Mouse (Mus musculus) olfactory bulb, adult 2 months (tissue): ENCODE data around the gene Alkbh3.

Source experiments
- CTCF ChIP-seq: fragments of 200-500 bp; IDR thresholded peaks from 2 replicates; pipeline ENCODE4 v1.5.1; 2012; ENCODE audit warnings: low read depth, mild to moderate bottlenecking, low read length, moderate library complexity; ENCODE audit not compliant: insufficient read depth
- POLR2A ChIP-seq: fragments of 200-500 bp; IDR thresholded peaks from 2 replicates; pipeline ENCODE4 v1.6.1; 2012; ENCODE audit warnings: mild to moderate bottlenecking, low read depth, low read length, moderate library complexity; ENCODE audit not compliant: insufficient read depth

- TF ChIP-seq CTCF (no peak), POLR2A (no peak)
Measured at GRCm38 (mm10) chr2:93988440-93988839, 22.2 kb downstream of the Alkbh3 start.
